Mouse (Mus musculus): Measurements from ENCODE around the gene Sox3.

DNA sequence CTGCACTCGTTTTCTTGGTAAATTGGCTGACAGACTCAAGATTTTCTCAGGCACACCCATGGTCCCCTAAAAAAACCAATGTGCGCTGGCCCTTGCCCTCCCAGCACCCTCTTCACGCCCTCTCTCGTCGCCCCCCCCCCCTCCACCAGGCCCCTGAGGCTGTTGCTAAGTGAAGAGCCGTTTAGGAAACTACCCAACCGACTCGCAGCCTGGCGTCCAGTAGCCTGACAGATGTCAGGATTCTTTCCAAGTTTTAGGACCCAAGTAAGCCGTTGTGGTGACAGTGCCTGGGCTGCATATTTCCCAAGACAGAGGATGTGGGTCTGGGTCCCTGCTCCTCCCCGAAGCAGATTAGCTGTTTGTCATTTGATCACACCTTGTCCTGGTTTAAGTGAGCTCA is 2.2 kb upstream of the Sox3 start:
- TF ChIP-seq CTCF (IDR thresholded peaks at IDR 0.05; ENCODE audit: insufficient read depth, low read depth, low read length) (no peak), POLR2A (IDR thresholded peaks at IDR 0.05; ENCODE audit: insufficient read depth, low read depth, low read length) (no peak)

All from olfactory bulb, adult 2 months (tissue).